ENCODE assay signal across 8 mouse cellular contexts in the genomic region with DNA sequence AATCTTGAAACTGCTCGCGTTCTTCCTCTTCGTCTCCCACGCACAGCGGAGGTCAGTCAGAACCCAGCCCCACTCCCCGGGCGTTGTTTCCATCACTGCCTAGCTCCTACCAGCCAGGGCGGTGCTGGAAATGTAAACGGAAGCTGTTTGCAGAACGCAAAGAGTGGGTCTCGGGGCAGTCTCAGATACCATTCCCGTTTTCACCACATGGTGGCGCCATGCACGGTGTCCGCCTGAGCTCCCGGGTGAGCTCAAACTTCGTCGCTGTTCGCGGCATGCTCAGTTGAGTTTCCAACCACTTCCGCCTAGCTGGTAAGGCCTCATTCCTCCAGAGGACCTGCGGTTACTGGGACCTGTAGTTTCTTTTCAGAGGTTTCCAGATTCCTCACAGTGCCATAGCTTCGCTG. TPM values are rescaled to one million over a fixed set of nuclear protein-coding genes. Genes with fewer than 3 reads are reported as not detected.
DNase-seq lines count a peak whose midpoint lies in the region; ATAC-seq and TF ChIP-seq lines count a peak whose summit lies in the region.

No protein-coding gene starts in this region.

- peak; percentile 95 for DNase-seq in CH12.LX (ENCODE audit: extremely low read depth)
- DNase-seq in brain, adult 2 months (ENCODE audit: low read depth, low spot score), result peak; percentile 81
- DNase-seq in heart, postnatal 14 days, result peak; percentile 86 to 94
- peak; percentile 64 to 81 for DNase-seq in layer of hippocampus, adult 18-20 months (ENCODE audit: low spot score in 2 of 2)
- DNase-seq in thymus, postnatal 14 days, result peak; percentile 95

- in situ Hi-C loops in CH12.LX (cut with MboI; ENCODE audit: low pct_ligation_motif_present, low pct_unique_long_range_greater_than_20kb, low sequenced_read_pairs), result no loop called here

- no peaks in the 10 kb centered on the region for H3K36me3 ChIP-seq in CH12.LX (replicated peaks in 1 of 2; ENCODE audit: control insufficient read depth in 1 of 2, insufficient read depth in 1 of 2, low read length in 1 of 2)
- no peaks in the 10 kb centered on the region for H3K36me3 ChIP-seq in forebrain, embryonic 12.5 days (replicated peaks)
- H3K36me3 ChIP-seq in lung, embryonic 15.5 days, result no peaks in the 10 kb centered on the region

- TF ChIP-seq RAD21 in CH12.LX (IDR thresholded peaks at IDR 0.05; ENCODE audit: low read depth, low read length), result peak; percentile 42

- peaks cover 11 to 21% of the 10 kb centered on the region in 2 experiments for H3K4me1 ChIP-seq in CH12.LX (ENCODE audit: control insufficient read depth in 1 of 2, insufficient read depth in 2 of 2)
- H3K4me1 ChIP-seq in forebrain, embryonic 12.5 days, result peaks cover 21% of the 10 kb centered on the region
- H3K4me1 ChIP-seq in lung, embryonic 15.5 days, result peaks cover 13% of the 10 kb centered on the region
- peaks cover 12% of the 10 kb centered on the region for H3K4me1 ChIP-seq in olfactory bulb, adult 2 months (ENCODE audit: control insufficient read depth, insufficient read depth, low read length)

- peak; percentile 79 to 89 for TF ChIP-seq CTCF in CH12.LX (conservative IDR thresholded peaks at IDR 0.05 in 1 of 2, IDR thresholded peaks at IDR 0.05 in 1 of 2; ENCODE audit: low read depth in 2 of 2, low read length in 2 of 2)
- peak; percentile 80 for TF ChIP-seq CTCF in olfactory bulb, adult 2 months (IDR thresholded peaks at IDR 0.05; ENCODE audit: insufficient read depth, low read depth, low read length)

- TF ChIP-seq EP300 in CH12.LX (IDR thresholded peaks at IDR 0.05; ENCODE audit: low read length), result peak; percentile 70

- no peak overlapping the region for H3K9ac ChIP-seq in CH12.LX (ENCODE audit: insufficient read depth, low read depth)
- H3K9ac ChIP-seq in forebrain, embryonic 12.5 days, result no peak overlapping the region
- no peak overlapping the region for H3K9ac ChIP-seq in lung, embryonic 15.5 days

- H3K4me3 ChIP-seq in CH12.LX (replicated peaks in 1 of 3; ENCODE audit: low read depth in 2 of 3, low read length in 2 of 3, poor library complexity in 1 of 3), result no peak overlapping the region
- H3K4me3 ChIP-seq in forebrain, embryonic 12.5 days (replicated peaks), result peak overlapping the region; percentile 22
- H3K4me3 ChIP-seq in lung, embryonic 15.5 days, result peak overlapping the region; percentile 15
- H3K4me3 ChIP-seq in olfactory bulb, adult 2 months (ENCODE audit: insufficient read depth, low read depth, low read length), result peak overlapping the region; percentile 23

- WGBS in forebrain, embryonic 12.5 days, result 3% methylated on average over 23 of the region's 23 CpGs
- 2% methylated on average over 23 of the region's 23 CpGs for WGBS in lung, embryonic 15.5 days
- WGBS in olfactory bulb, adult 2 months, result 2% methylated on average over 23 of the region's 23 CpGs

- ATAC-seq in forebrain, embryonic 12.5 days (ENCODE audit: low FRiP score), result no peak
- ATAC-seq in lung, embryonic 15.5 days (ENCODE audit: borderline replicate concordance, extremely low read depth, low FRiP score, low TSS enrichment), result peak; percentile 19; the same call in 1 of the 2 replicates

- H3K9me3 ChIP-seq in CH12.LX (replicated peaks; ENCODE audit: low read length), result peaks cover 6% of the 10 kb centered on the region
- no peaks in the 10 kb centered on the region for H3K9me3 ChIP-seq in forebrain, embryonic 12.5 days
- H3K9me3 ChIP-seq in lung, embryonic 15.5 days, result no peaks in the 10 kb centered on the region

- dilution Hi-C loops in CH12.LX (cut with MboI; ENCODE audit: extremely low pct_ligation_motif_present, extremely low pct_unique_long_range_greater_than_20kb, low sequenced_read_pairs), result no loop called here

- intact Hi-C loops in heart, postnatal 14 days (cut with DNase I), result no loop called here

- H3K27ac ChIP-seq in CH12.LX (ENCODE audit: insufficient read depth, low read depth), result no peak overlapping the region
- H3K27ac ChIP-seq in forebrain, embryonic 12.5 days, result no peak overlapping the region
- no peak overlapping the region for H3K27ac ChIP-seq in lung, embryonic 15.5 days
- no peak overlapping the region for H3K27ac ChIP-seq in olfactory bulb, adult 2 months (ENCODE audit: insufficient read depth, low read depth, low read length)

- peak overlapping the region; percentile 60 for H3K4me2 ChIP-seq in CH12.LX (ENCODE audit: insufficient read depth, low read depth, poor library complexity, severe bottlenecking)
- H3K4me2 ChIP-seq in forebrain, embryonic 12.5 days, result peak overlapping the region; percentile 39
- H3K4me2 ChIP-seq in lung, embryonic 15.5 days, result peak overlapping the region; percentile 52

- peak; percentile 41; the same call in 1 of the 2 replicates for TF ChIP-seq POLR2A in CH12.LX (IDR thresholded peaks at IDR 0.05; ENCODE audit: low read depth, low read length)
- TF ChIP-seq POLR2A in olfactory bulb, adult 2 months (IDR thresholded peaks at IDR 0.05; ENCODE audit: insufficient read depth, low read depth, low read length), result no peak

- peaks cover 77% of the 10 kb centered on the region for H3K27me3 ChIP-seq in CH12.LX (replicated peaks)
- H3K27me3 ChIP-seq in forebrain, embryonic 12.5 days, result peaks cover 96% of the 10 kb centered on the region
- peaks cover 84% of the 10 kb centered on the region for H3K27me3 ChIP-seq in lung, embryonic 15.5 days

- H3K79me2 ChIP-seq in CH12.LX (replicated peaks; ENCODE audit: control insufficient read depth, extremely low read depth, insufficient read depth, poor library complexity, severe bottlenecking), result no peaks in the 10 kb centered on the region

TF ChIP-seq in CH12.LX, 34 proteins besides CTCF, POLR2A, EP300 and RAD21 (continues in another document):
- TF ChIP-seq RCOR1 (conservative IDR thresholded peaks at IDR 0.05; ENCODE audit: low read depth, low read length) (no peak), ETS1 (conservative IDR thresholded peaks at IDR 0.05; ENCODE audit: low read depth, low read length) (peak; percentile 42; the same call in 1 of the 2 replicates), MAX (IDR thresholded peaks at IDR 0.05; ENCODE audit: low read length) (peak; percentile 95), NELFE (IDR thresholded peaks at IDR 0.05; ENCODE audit: low read depth, low read length) (no peak), KAT2A (IDR thresholded peaks at IDR 0.05; ENCODE audit: insufficient replicate concordance, low read length) (0 out of 2 replicates have a peak, but pooled peaks have one; percentile 28), MAFK (IDR thresholded peaks at IDR 0.05; ENCODE audit: insufficient replicate concordance, low read length) (peak; percentile 71; the same call in 1 of the 2 replicates), USF2 (conservative IDR thresholded peaks at IDR 0.05; ENCODE audit: low read depth, low read length) (no peak; the same call in 1 of the 2 replicates), TCF12 (IDR thresholded peaks at IDR 0.05; ENCODE audit: low read depth, low read length) (peak; percentile 53; the same call in 1 of the 2 replicates), TBP (conservative IDR thresholded peaks at IDR 0.05; ENCODE audit: low read depth, low read length) (peak; percentile 93), NRF1 (IDR thresholded peaks at IDR 0.05; ENCODE audit: low read depth, low read length) (peak; percentile 62), CHD2 (IDR thresholded peaks at IDR 0.05; ENCODE audit: low read length) (no peak), IRF4 (IDR thresholded peaks at IDR 0.05; ENCODE audit: low read depth, low read length) (peak; percentile 81), CHD1 (IDR thresholded peaks at IDR 0.05; ENCODE audit: low read depth, low read length) (no peak), MYC (IDR thresholded peaks at IDR 0.05; ENCODE audit: low read depth, low read length) (peak; percentile 76)

RNA-seq across cellular contexts. Expression of gene Espn, which starts 1.6 kb away (rescaled TPM):
- total RNA-seq in CH12.LX (2012; rRNA removed) (0.04 and 0.25 TPM in 2 replicates), CH12.LX (2014; rRNA removed) (not detected in 2 replicates)
- polyA plus RNA-seq in CH12.LX (2012; ENCODE audit: insufficient read length, low read depth), result 0.08 TPM in 1 of 2 replicates, not detected in the other
- polyA plus RNA-seq in forebrain, embryonic 12.5 days (2016; fragmentation: Nextera tagmentation; extraction: Ambion mirVana), result 1.8 and 2.1 TPM in 2 replicates
- 1 to 10 TPM; 1.4 to 2.0 TPM for total RNA-seq in heart, postnatal 14 days (2021)
- 1 to 10 TPM; 2.8 to 3.0 TPM for total RNA-seq in layer of hippocampus, adult 18-20 months (2021)
- 11.4 and 13.4 TPM in 2 replicates for polyA plus RNA-seq in lung, embryonic 15.5 days (2015; fragmentation: Nextera tagmentation; extraction: Ambion mirVana)
- polyA plus RNA-seq in olfactory bulb, adult 2 months (2012; ENCODE audit: insufficient read depth, insufficient read length, low replicate concordance, missing spikeins), result not detected in 2 replicates

RNA-seq across cellular contexts. Expression of gene Hes2, which starts 4.9 kb away (rescaled TPM):
- not detected in 2 replicates for total RNA-seq in CH12.LX (2012; rRNA removed)
- not detected in 2 replicates for total RNA-seq in CH12.LX (2014; rRNA removed)
- not detected in 2 replicates for polyA plus RNA-seq in CH12.LX (2012; ENCODE audit: insufficient read length, low read depth)
- polyA plus RNA-seq in forebrain, embryonic 12.5 days (2016; fragmentation: Nextera tagmentation; extraction: Ambion mirVana), result not detected in 2 replicates
- not detected for total RNA-seq in heart, postnatal 14 days (2021)
- not detected for total RNA-seq in layer of hippocampus, adult 18-20 months (2021)
- polyA plus RNA-seq in lung, embryonic 15.5 days (2015; fragmentation: Nextera tagmentation; extraction: Ambion mirVana), result 0.26 and 0.61 TPM in 2 replicates
- not detected in 2 replicates for polyA plus RNA-seq in olfactory bulb, adult 2 months (2012; ENCODE audit: insufficient read depth, insufficient read length, low replicate concordance, missing spikeins)

RNA-seq across cellular contexts. Expression of gene Acot7, which starts 24.2 kb away (rescaled TPM):
- total RNA-seq in CH12.LX (2012; rRNA removed), result 55.1 and 61.6 TPM in 2 replicates
- total RNA-seq in CH12.LX (2014; rRNA removed), result 29.0 TPM in 2 replicates
- 71.1 and 83.3 TPM in 2 replicates for polyA plus RNA-seq in CH12.LX (2012; ENCODE audit: insufficient read length, low read depth)
- polyA plus RNA-seq in forebrain, embryonic 12.5 days (2016; fragmentation: Nextera tagmentation; extraction: Ambion mirVana), result 85.9 and 86.7 TPM in 2 replicates
- 10 to 100 TPM; 37.3 to 39.3 TPM for total RNA-seq in heart, postnatal 14 days (2021)
- total RNA-seq in layer of hippocampus, adult 18-20 months (2021), result 100 to 1,000 TPM; 329 to 352 TPM
- 67.6 and 72.5 TPM in 2 replicates for polyA plus RNA-seq in lung, embryonic 15.5 days (2015; fragmentation: Nextera tagmentation; extraction: Ambion mirVana)
- not detected in 2 replicates for polyA plus RNA-seq in olfactory bulb, adult 2 months (2012; ENCODE audit: insufficient read depth, insufficient read length, low replicate concordance, missing spikeins)

RNA-seq across cellular contexts. Expression of gene Tnfrsf25, which starts 38.0 kb away (rescaled TPM):
- 0.38 and 1.5 TPM in 2 replicates for total RNA-seq in CH12.LX (2012; rRNA removed)
- total RNA-seq in CH12.LX (2014; rRNA removed), result not detected in 2 replicates
- polyA plus RNA-seq in CH12.LX (2012; ENCODE audit: insufficient read length, low read depth), result not detected in 2 replicates
- 0.66 and 0.76 TPM in 2 replicates for polyA plus RNA-seq in forebrain, embryonic 12.5 days (2016; fragmentation: Nextera tagmentation; extraction: Ambion mirVana)
- 1 to 10 TPM; 4.0 to 6.7 TPM for total RNA-seq in heart, postnatal 14 days (2021)
- 10 to 100 TPM; 40.4 to 49.5 TPM for total RNA-seq in layer of hippocampus, adult 18-20 months (2021)
- 1.1 and 1.5 TPM in 2 replicates for polyA plus RNA-seq in lung, embryonic 15.5 days (2015; fragmentation: Nextera tagmentation; extraction: Ambion mirVana)
- not detected in 2 replicates for polyA plus RNA-seq in olfactory bulb, adult 2 months (2012; ENCODE audit: insufficient read depth, insufficient read length, low replicate concordance, missing spikeins)

Comparison
In these comparisons a context has a peak if more than half of its experiments do, and no peak if none do; other contexts are left out.
1. H3K4me3 ChIP-seq: peak in forebrain, embryonic 12.5 days (single experiment), lung, embryonic 15.5 days (single experiment) and olfactory bulb, adult 2 months (single experiment); none in CH12.LX (0 of 3).
2. RNA of gene Acot7, which starts 24.2 kb away (polyA plus RNA-seq): 85.9 to 86.7 TPM in forebrain, embryonic 12.5 days, 67.6 to 72.5 TPM in lung, embryonic 15.5 days and 71.1 to 83.3 TPM in CH12.LX; not detected in olfactory bulb, adult 2 months; every median in the first group is over 10 times any median in the second.
3. Peak in every context shown above with its lines, with median percentiles within 50 percentile points of each other: DNase-seq and H3K4me2 ChIP-seq.